In genomic region chr2:37421903-37422302, GRCm38 (mm10) we compare ENCODE assay signal across 8 mouse cellular contexts. TPM values are rescaled to one million over a fixed set of nuclear protein-coding genes. Genes with fewer than 3 reads are reported as not detected.
DNase-seq lines count a peak whose midpoint lies in the region; ATAC-seq and TF ChIP-seq lines count a peak whose summit lies in the region.

No protein-coding gene starts in this region.

- H3K27ac ChIP-seq in lung, embryonic 14.5 days (ENCODE audit: low read depth), result peak overlapping the region; percentile 96
- peak overlapping the region; percentile 95 for H3K27ac ChIP-seq in embryonic facial prominence, embryonic 14.5 days (replicated peaks; ENCODE audit: low read depth, low read length)
- peak overlapping the region; percentile 98 for H3K27ac ChIP-seq in intestine, embryonic 16.5 days (ENCODE audit: low read length)
- H3K27ac ChIP-seq in neural tube, embryonic 14.5 days (ENCODE audit: low read depth, low read length), result peak overlapping the region; percentile 96

- no peak for DNase-seq in lung, embryonic 14.5 days
- DNase-seq in lung, postnatal 36 days, result no peak
- no peak for DNase-seq in embryonic facial prominence, embryonic 14.5 days (ENCODE audit: low spot score)
- no peak for DNase-seq in spleen, postnatal 14 days (ENCODE audit: low spot score in 2 of 2)
- DNase-seq in c-Kit-positive CD71-positive TER-119-positive erythroid progenitor cells, embryonic 14.5 days (ENCODE audit: low spot score), result no peak
- DNase-seq in adrenal gland, postnatal 25 days, result no peak

- H3K36me3 ChIP-seq in lung, embryonic 14.5 days (ENCODE audit: insufficient read depth), result no peaks in the 10 kb centered on the region
- peaks cover 4% of the 10 kb centered on the region; the same call in 1 of the 2 replicates for H3K36me3 ChIP-seq in embryonic facial prominence, embryonic 14.5 days (ENCODE audit: control insufficient read depth, insufficient read depth, low read length)
- no peaks in the 10 kb centered on the region for H3K36me3 ChIP-seq in intestine, embryonic 16.5 days (ENCODE audit: control insufficient read depth, insufficient read depth, low read length)
- no peaks in the 10 kb centered on the region for H3K36me3 ChIP-seq in neural tube, embryonic 14.5 days (ENCODE audit: control insufficient read depth, insufficient read depth, low read length)

- H3K4me3 ChIP-seq in lung, embryonic 14.5 days (ENCODE audit: low read depth, low read length), result peak overlapping the region; percentile 98
- peak overlapping the region; percentile 92 for H3K4me3 ChIP-seq in embryonic facial prominence, embryonic 14.5 days (ENCODE audit: low read depth, low read length)
- H3K4me3 ChIP-seq in intestine, embryonic 16.5 days (ENCODE audit: low read length), result peak overlapping the region; percentile 96
- peak overlapping the region; percentile 100 for H3K4me3 ChIP-seq in neural tube, embryonic 14.5 days (ENCODE audit: low read depth, low read length)

- TF ChIP-seq CTCF in lung, embryonic 14.5 days (IDR thresholded peaks at IDR 0.05; ENCODE audit: low read depth), result no peak

- no peak for ATAC-seq in lung, embryonic 14.5 days (ENCODE audit: insufficient read depth)
- no peak for ATAC-seq in embryonic facial prominence, embryonic 14.5 days (ENCODE audit: low read depth)
- ATAC-seq in intestine, embryonic 16.5 days, result no peak
- no peak for ATAC-seq in neural tube, embryonic 14.5 days (ENCODE audit: low read depth)

- 1% methylated on average over 3 of the region's 3 CpGs for WGBS in lung, embryonic 14.5 days
- 4% methylated on average over 3 of the region's 3 CpGs for whole genome bisulfite sequencing in embryonic facial prominence, embryonic 14.5 days
- WGBS in intestine, embryonic 16.5 days, result 4% methylated on average over 3 of the region's 3 CpGs
- 10% methylated on average over 3 of the region's 3 CpGs for WGBS in neural tube, embryonic 14.5 days

- H3K9me3 ChIP-seq in lung, embryonic 14.5 days (ENCODE audit: low read depth, low read length), result no peaks in the 10 kb centered on the region
- no peaks in the 10 kb centered on the region for H3K9me3 ChIP-seq in embryonic facial prominence, embryonic 14.5 days (ENCODE audit: control insufficient read depth, low read length)
- no peaks in the 10 kb centered on the region for H3K9me3 ChIP-seq in intestine, embryonic 16.5 days (ENCODE audit: control insufficient read depth, low read length)
- no peaks in the 10 kb centered on the region for H3K9me3 ChIP-seq in neural tube, embryonic 14.5 days (ENCODE audit: control insufficient read depth, low read length)

- no peaks in the 10 kb centered on the region for H3K4me1 ChIP-seq in lung, embryonic 14.5 days (ENCODE audit: insufficient read depth)
- 0 out of 2 replicates have a peak, but pooled peaks cover 10% of the 10 kb centered on the region for H3K4me1 ChIP-seq in embryonic facial prominence, embryonic 14.5 days (ENCODE audit: control insufficient read depth, insufficient read depth, low read length)
- no peaks in the 10 kb centered on the region for H3K4me1 ChIP-seq in intestine, embryonic 16.5 days (ENCODE audit: control insufficient read depth, insufficient read depth, low read length)
- peaks cover 10% of the 10 kb centered on the region; the same call in 1 of the 2 replicates for H3K4me1 ChIP-seq in neural tube, embryonic 14.5 days (ENCODE audit: control insufficient read depth, insufficient read depth, low read length)

- H3K9ac ChIP-seq in lung, embryonic 14.5 days, result peak overlapping the region; percentile 95
- H3K9ac ChIP-seq in embryonic facial prominence, embryonic 14.5 days (ENCODE audit: low read depth, low read length), result peak overlapping the region; percentile 97
- peak overlapping the region; percentile 89 for H3K9ac ChIP-seq in intestine, embryonic 16.5 days (ENCODE audit: low read depth, low read length)
- peak overlapping the region; percentile 99 for H3K9ac ChIP-seq in neural tube, embryonic 14.5 days (replicated peaks; ENCODE audit: low read depth, low read length)

- no peaks in the 10 kb centered on the region for H3K27me3 ChIP-seq in lung, embryonic 14.5 days (ENCODE audit: insufficient read depth, low read length)
- no peaks in the 10 kb centered on the region for H3K27me3 ChIP-seq in embryonic facial prominence, embryonic 14.5 days (replicated peaks; ENCODE audit: control insufficient read depth, insufficient read depth, low read length)
- H3K27me3 ChIP-seq in intestine, embryonic 16.5 days (replicated peaks; ENCODE audit: control insufficient read depth, insufficient read depth, low read length), result no peaks in the 10 kb centered on the region
- no peaks in the 10 kb centered on the region; the same call in 1 of the 2 replicates for H3K27me3 ChIP-seq in neural tube, embryonic 14.5 days (ENCODE audit: control insufficient read depth, insufficient read depth, low read length)

- H3K4me2 ChIP-seq in lung, embryonic 14.5 days, result peak overlapping the region; percentile 69
- H3K4me2 ChIP-seq in embryonic facial prominence, embryonic 14.5 days (ENCODE audit: low read depth, low read length), result peak overlapping the region; percentile 77
- peak overlapping the region; percentile 63 for H3K4me2 ChIP-seq in intestine, embryonic 16.5 days (ENCODE audit: low read depth, low read length)
- peak overlapping the region; percentile 60 for H3K4me2 ChIP-seq in neural tube, embryonic 14.5 days (ENCODE audit: low read depth, low read length)

RNA-seq across cellular contexts. Expression of gene Rc3h2, which starts 0.8 kb away (rescaled TPM):
- polyA plus RNA-seq in lung, embryonic 14.5 days (2014; fragmentation: Nextera tagmentation; extraction: Ambion mirVana), result 16.7 and 16.9 TPM in 2 replicates
- 15.2 and 15.6 TPM in 2 replicates for polyA plus RNA-seq in embryonic facial prominence, embryonic 14.5 days (2014; fragmentation: Nextera tagmentation; extraction: Ambion mirVana)
- polyA plus RNA-seq in intestine, embryonic 16.5 days (2015; fragmentation: Nextera tagmentation; extraction: Ambion mirVana), result 8.3 and 8.6 TPM in 2 replicates
- polyA plus RNA-seq in neural tube, embryonic 14.5 days (2014; fragmentation: Nextera tagmentation; extraction: Ambion mirVana), result 32.4 and 33.4 TPM in 2 replicates
- 42.5 and 43.8 TPM in 2 replicates for total RNA-seq in adrenal gland, postnatal 25 days (2021)

RNA-seq across cellular contexts. Expression of gene Zbtb26, which starts 21.0 kb away (rescaled TPM):
- 8.7 and 9.1 TPM in 2 replicates for polyA plus RNA-seq in lung, embryonic 14.5 days (2014; fragmentation: Nextera tagmentation; extraction: Ambion mirVana)
- 6.2 and 6.6 TPM in 2 replicates for polyA plus RNA-seq in embryonic facial prominence, embryonic 14.5 days (2014; fragmentation: Nextera tagmentation; extraction: Ambion mirVana)
- 4.2 and 4.5 TPM in 2 replicates for polyA plus RNA-seq in intestine, embryonic 16.5 days (2015; fragmentation: Nextera tagmentation; extraction: Ambion mirVana)
- 10.2 and 12.8 TPM in 2 replicates for polyA plus RNA-seq in neural tube, embryonic 14.5 days (2014; fragmentation: Nextera tagmentation; extraction: Ambion mirVana)
- total RNA-seq in adrenal gland, postnatal 25 days (2021), result 11.4 and 14.5 TPM in 2 replicates

RNA-seq across cellular contexts. Expression of gene Zbtb6, which starts 21.1 kb away (rescaled TPM):
- 4.0 and 4.3 TPM in 2 replicates for polyA plus RNA-seq in lung, embryonic 14.5 days (2014; fragmentation: Nextera tagmentation; extraction: Ambion mirVana)
- polyA plus RNA-seq in embryonic facial prominence, embryonic 14.5 days (2014; fragmentation: Nextera tagmentation; extraction: Ambion mirVana), result 4.1 and 4.8 TPM in 2 replicates
- polyA plus RNA-seq in intestine, embryonic 16.5 days (2015; fragmentation: Nextera tagmentation; extraction: Ambion mirVana), result 6.1 TPM in 2 replicates
- 10.4 and 11.7 TPM in 2 replicates for polyA plus RNA-seq in neural tube, embryonic 14.5 days (2014; fragmentation: Nextera tagmentation; extraction: Ambion mirVana)
- 14.1 and 15.8 TPM in 2 replicates for total RNA-seq in adrenal gland, postnatal 25 days (2021)

RNA-seq across cellular contexts. Expression of gene Rabgap1, which starts 21.2 kb away (rescaled TPM):
- 50.6 and 52.8 TPM in 2 replicates for polyA plus RNA-seq in lung, embryonic 14.5 days (2014; fragmentation: Nextera tagmentation; extraction: Ambion mirVana)
- 40.7 and 46.5 TPM in 2 replicates for polyA plus RNA-seq in embryonic facial prominence, embryonic 14.5 days (2014; fragmentation: Nextera tagmentation; extraction: Ambion mirVana)
- 23.3 and 27.2 TPM in 2 replicates for polyA plus RNA-seq in intestine, embryonic 16.5 days (2015; fragmentation: Nextera tagmentation; extraction: Ambion mirVana)
- polyA plus RNA-seq in neural tube, embryonic 14.5 days (2014; fragmentation: Nextera tagmentation; extraction: Ambion mirVana), result 64.5 and 104 TPM in 2 replicates
- 53.4 and 62.1 TPM in 2 replicates for total RNA-seq in adrenal gland, postnatal 25 days (2021)
